Mouse (Mus musculus) C2C12 (cell line): Measurements from ENCODE around the gene Dpep2nb. TPM values are rescaled to one million over a fixed set of nuclear protein-coding genes. Genes with fewer than 3 reads are reported as not detected.
"Not testable (repeated sequence)": the region's sequence is repeated elsewhere in the genome, so short reads cannot be mapped to it uniquely, and the experiment has no call there.

Experiments used
- H3K27me3 ChIP-seq: one replicate; pipeline ENCODE4 v1.6.1; 2011; ENCODE audit not compliant: control insufficient read depth, insufficient read depth, insufficient read length
- H3K36me3 ChIP-seq: one replicate; pipeline ENCODE4 v1.6.1; 2011; ENCODE audit not compliant: control insufficient read depth, insufficient read depth
- H3K4me3 ChIP-seq: one replicate; pipeline ENCODE4 v1.5.1; 2011; ENCODE audit warnings: mild to moderate bottlenecking, control low read depth; ENCODE audit not compliant: poor library complexity, insufficient read depth, severe bottlenecking
- H3K79me2 ChIP-seq: one replicate; pipeline ENCODE4 v1.6.1; 2011; ENCODE audit not compliant: control insufficient read depth, insufficient read depth
- H3K79me3 ChIP-seq: one replicate; pipeline ENCODE4 v1.6.1; 2011; ENCODE audit warnings: low read depth, control low read depth
- H3ac ChIP-seq: one replicate; pipeline ENCODE3; 2011; ENCODE audit warnings: low read depth; ENCODE audit not compliant: control insufficient read depth, insufficient read length
- CEBPB ChIP-seq: IDR thresholded peaks from one replicate; pipeline ENCODE4 v1.6.1; 2011; ENCODE audit warnings: low read depth, mild to moderate bottlenecking, control low read depth, moderate library complexity
- CTCF ChIP-seq: IDR thresholded peaks from one replicate; pipeline ENCODE4 v1.5.1; 2011; ENCODE audit not compliant: control insufficient read depth, insufficient read depth, insufficient read length
- FOSL1 ChIP-seq: IDR thresholded peaks from one replicate; pipeline ENCODE4 v1.8.0; 2011; ENCODE audit warnings: mild to moderate bottlenecking, low read length; ENCODE audit not compliant: poor library complexity, insufficient read depth, severe bottlenecking
- MAX ChIP-seq: IDR thresholded peaks from one replicate; pipeline ENCODE4 v1.6.1; 2011; ENCODE audit warnings: mild to moderate bottlenecking, control low read depth
- MYOD1 ChIP-seq: IDR thresholded peaks from one replicate; pipeline ENCODE4 v1.6.1; 2011; ENCODE audit warnings: low read depth; ENCODE audit not compliant: control insufficient read depth, insufficient read length
- MYOG ChIP-seq: IDR thresholded peaks from one replicate; pipeline ENCODE4 v1.6.1; 2011; ENCODE audit not compliant: control insufficient read depth, insufficient read length; ENCODE audit errors: extremely low read depth
- USF1 ChIP-seq: IDR thresholded peaks from one replicate; pipeline ENCODE4 v1.6.1; 2011; ENCODE audit warnings: low read depth, mild to moderate bottlenecking, control low read depth, moderate library complexity
- polyA plus RNA-seq: library from polyadenylated mRNA; unstranded; fragments of >200 nt; fragmentation: generic; extraction: Trizol; gene quantifications from one replicate; pipeline ENCODE4 v1.2.1, GENCODE M21; 2012; ENCODE audit warnings: missing spikeins

Gene Dpep2nb
- polyA plus RNA-seq, 1 experiment: 0.05 TPM

DNA sequence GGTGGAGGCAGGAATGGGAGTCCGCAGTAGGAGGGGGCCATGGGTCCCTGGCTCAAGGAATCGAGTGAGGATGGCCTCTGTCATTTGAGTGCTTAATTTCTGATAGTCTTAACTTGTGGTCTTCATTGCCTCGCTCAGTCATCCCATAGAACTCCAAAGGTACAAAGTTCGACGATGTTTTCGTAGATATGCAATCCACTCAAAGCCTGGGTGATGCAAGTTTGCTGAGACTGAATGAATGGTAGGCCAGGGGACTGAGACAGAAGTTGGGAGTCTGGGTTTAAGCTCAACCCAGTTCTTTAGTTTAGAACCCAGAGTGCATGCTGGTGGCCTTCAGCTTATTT is 5.8 kb upstream of the Dpep2nb start, which contains the start of gene Ddx28:
Ddx28 (minus strand) TSS at position 240 of the 344 bp plus-strand sequence.
- H3K79me3 ChIP-seq: peaks cover 12% of the 10 kb centered on the region
- peaks cover 15% of the 10 kb centered on the region for H3K36me3 ChIP-seq
- H3K27me3 ChIP-seq: no peaks in the 10 kb centered on the region
- TF ChIP-seq CEBPB (no peak), MYOD1 (no peak), USF1 (no peak), MYOG (no peak), CTCF (no peak), MAX (no peak), FOSL1 (no peak)
- peak within 1 kb of the TSS; percentile 88 for H3ac ChIP-seq
- peak within 1 kb of the TSS; percentile 89 for H3K4me3 ChIP-seq
- H3K79me2 ChIP-seq: peaks cover 40% of the 10 kb centered on the region

- Histone ChIP-seq H3K79me3 (peaks cover 12% of the 10 kb centered on the region), H3K79me2 (peaks cover 40% of the 10 kb centered on the region), H3K4me3 (peak overlapping the region; percentile 89), H3K27me3 (no peaks in the 10 kb centered on the region), H3ac (peak overlapping the region; percentile 88), H3K36me3 (peaks cover 10% of the 10 kb centered on the region)
- TF ChIP-seq MAX (peak; percentile 94), CTCF (peak; percentile 2), FOSL1 (no peak), MYOD1 (no peak)
Measured at GRCm38 (mm10) chr8:106010748-106011642, 5.2 kb upstream of the Dpep2nb start.

DNA sequence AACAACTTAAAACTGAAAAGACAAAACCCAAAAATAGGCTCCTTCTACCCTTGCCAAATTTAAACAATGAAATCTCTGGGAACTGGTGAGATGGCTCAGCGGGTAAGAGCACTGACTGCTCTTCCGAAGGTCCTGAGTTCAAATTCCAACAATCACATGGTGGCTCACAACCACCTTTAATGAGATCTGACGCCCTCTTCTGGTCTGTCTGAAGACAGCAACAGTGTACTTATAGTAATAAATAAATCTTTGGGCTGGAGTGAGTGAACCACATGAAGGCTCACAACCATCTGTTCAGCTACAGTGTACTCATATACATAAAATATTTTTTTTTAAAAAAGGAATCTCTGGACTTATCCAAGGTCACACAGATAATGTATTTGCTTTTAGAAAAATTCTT is 2.1 kb upstream of the Dpep2nb start:
- H3K4me3 ChIP-seq, H3K36me3 ChIP-seq, H3ac ChIP-seq, H3K27me3 ChIP-seq: not testable (repeated sequence)
- peaks cover 12% of the 10 kb centered on the region for H3K79me3 ChIP-seq
- peaks cover 40% of the 10 kb centered on the region for H3K79me2 ChIP-seq

- H3K36me3 ChIP-seq: no peaks in the 10 kb centered on the region
- peaks cover 35% of the 10 kb centered on the region for H3K79me2 ChIP-seq
- H3K27me3 ChIP-seq: no peaks in the 10 kb centered on the region
- TF ChIP-seq USF1 (no peak), CTCF (no peak), FOSL1 (peak; percentile 67), MAX (no peak), MYOD1 (peak; percentile 19), CEBPB (peak; percentile 54), MYOG (no peak)
- H3ac ChIP-seq: no peak overlapping the region
- H3K4me3 ChIP-seq: no peak overlapping the region
- peaks cover 12% of the 10 kb centered on the region for H3K79me3 ChIP-seq
Measured at GRCm38 (mm10) chr8:106007135-106007534, 1.4 kb upstream of the Dpep2nb start.

DNA sequence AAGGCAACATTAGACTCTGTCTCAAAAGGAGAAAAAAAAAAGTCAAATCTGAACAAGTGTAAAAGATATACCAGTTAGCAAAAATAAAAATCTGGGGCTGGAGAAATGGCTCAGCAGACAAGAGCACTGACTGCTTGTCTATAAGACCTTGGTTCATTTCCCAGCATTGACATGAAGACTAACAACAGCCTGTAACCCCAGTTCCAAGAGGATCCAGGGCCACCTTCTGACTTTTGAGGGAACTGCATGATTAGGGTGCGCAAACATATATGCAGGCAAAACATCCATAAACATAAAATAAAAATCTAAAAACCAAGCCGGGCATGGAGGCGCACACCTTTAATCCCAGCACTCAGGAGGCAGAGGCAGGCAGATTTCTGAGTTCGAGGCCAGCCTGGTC is 638 bp upstream of the Dpep2nb start:
- no peaks in the 10 kb centered on the region for H3K36me3 ChIP-seq
- H3K79me2 ChIP-seq: peaks cover 28% of the 10 kb centered on the region
- H3K79me3 ChIP-seq: peaks cover 9% of the 10 kb centered on the region
- TF ChIP-seq MYOD1 (no peak), CEBPB (no peak), MYOG (no peak)
- no peak overlapping the region for H3ac ChIP-seq
- no peak overlapping the region for H3K4me3 ChIP-seq
- no peaks in the 10 kb centered on the region for H3K27me3 ChIP-seq

GRCm38 (mm10) chr8:106004538-106005207 is 1.1 kb downstream of the Dpep2nb start:
- Histone ChIP-seq H3K4me3 (no peak overlapping the region), H3K79me2 (peaks cover 10% of the 10 kb centered on the region), H3K79me3 (peaks cover 2% of the 10 kb centered on the region), H3ac (no peak overlapping the region), H3K27me3 (no peaks in the 10 kb centered on the region), H3K36me3 (no peaks in the 10 kb centered on the region)
- TF ChIP-seq CTCF: no peak
- peak; percentile 56 for TF ChIP-seq CEBPB
